In the genomic region with DNA sequence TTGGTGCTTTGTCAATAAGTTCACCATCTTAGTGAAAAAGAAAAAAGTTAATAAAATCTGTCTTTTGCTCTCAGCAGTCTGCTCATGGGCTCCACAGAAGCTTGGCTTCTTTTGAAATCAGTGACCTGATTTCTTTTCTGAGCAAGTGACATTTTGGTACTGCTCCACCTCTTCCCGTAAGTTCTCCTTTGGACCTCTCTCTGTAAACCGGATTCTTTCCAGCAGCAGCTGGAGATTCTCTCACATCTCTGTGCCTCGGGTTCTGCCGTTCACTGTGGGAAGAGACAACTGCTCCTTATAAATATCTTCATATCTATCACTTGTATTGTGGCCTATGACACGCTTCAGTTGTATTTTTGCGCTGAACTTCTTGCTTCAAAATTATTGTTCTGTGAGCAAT, we compare ENCODE assay signal across 18 mouse cellular contexts.
DNase-seq lines count a peak whose midpoint lies in the region; ATAC-seq lines count a peak whose summit lies in the region.
"Had no signal": no experiment of that assay in that cellular context is flagged by ENCODE, and none has a peak within 500 bp of the region (broad histone marks: within the 10 kb centered on the region; RNA-seq: fewer than 3 reads in every experiment).

No protein-coding gene starts in this region.

- no peak for ATAC-seq in cerebellum, adult (ENCODE audit: insufficient number of reproducible peaks, low FRiP score, low TSS enrichment)
- ATAC-seq: forebrain, embryonic 15.5 days; intestine, postnatal 0 days; Patski had no signal

- peak; percentile 23 for DNase-seq in cerebellum, adult 9-11 months
- DNase-seq in heart, adult 11 months = peak; percentile 89
- DNase-seq in heart, postnatal 25 days (ENCODE audit: low spot score) = no peak
- DNase-seq in lung, postnatal 25 days (ENCODE audit: low spot score) = peak; percentile 10
- no peak for DNase-seq in lung, postnatal 10 days
- no peak for DNase-seq in thymus, postnatal 10 days (ENCODE audit: low spot score in 2 of 2)
- DNase-seq: adrenal gland, postnatal 25 days; gastrocnemius, postnatal 25 days; kidney, adult 9 months; kidney, postnatal 10 days; layer of hippocampus, postnatal 36 days; liver; lung, adult 2 months; lung, postnatal 14 days had no signal

- intact Hi-C loops in heart, postnatal 25 days (cut with DNase I) = no loop called here

Comparison
In these comparisons a context has a peak if more than half of its experiments do, and no peak if none do; other contexts are left out.
1. DNase-seq: peak in cerebellum, adult 9-11 months (single experiment), heart, adult 11 months (single experiment) and lung, postnatal 25 days (single experiment); none in heart, postnatal 25 days (single experiment), lung, postnatal 10 days (single experiment) and thymus, postnatal 10 days (0 of 2).